Mouse (Mus musculus) adrenal gland, adult 2 months (tissue): ENCODE measurements around the gene Hist1h3h. TPM values are rescaled to one million over a fixed set of nuclear protein-coding genes. Genes with fewer than 3 reads are reported as not detected.

Source experiments
- DNase-seq: peaks from one replicate; pipeline ENCODE4 v3.0.0; 2021
- polyA plus RNA-seq: library from polyadenylated mRNA; depleted of rRNA; stranded (reverse); fragments of >200 nt; gene quantifications from 2 replicates; pipeline ENCODE4 v1.2.3, GENCODE M21; 2012
- total RNA-seq, 2 experiments: library from RNA; stranded (reverse); gene quantifications; 2 replicates each; pipeline ENCODE4 v1.2.3; 2021

Hist1h3h gene
- total and polyA plus RNA-seq, 3 experiments, result 8.7 to 42.1 (median 16.3) TPM

DNA sequence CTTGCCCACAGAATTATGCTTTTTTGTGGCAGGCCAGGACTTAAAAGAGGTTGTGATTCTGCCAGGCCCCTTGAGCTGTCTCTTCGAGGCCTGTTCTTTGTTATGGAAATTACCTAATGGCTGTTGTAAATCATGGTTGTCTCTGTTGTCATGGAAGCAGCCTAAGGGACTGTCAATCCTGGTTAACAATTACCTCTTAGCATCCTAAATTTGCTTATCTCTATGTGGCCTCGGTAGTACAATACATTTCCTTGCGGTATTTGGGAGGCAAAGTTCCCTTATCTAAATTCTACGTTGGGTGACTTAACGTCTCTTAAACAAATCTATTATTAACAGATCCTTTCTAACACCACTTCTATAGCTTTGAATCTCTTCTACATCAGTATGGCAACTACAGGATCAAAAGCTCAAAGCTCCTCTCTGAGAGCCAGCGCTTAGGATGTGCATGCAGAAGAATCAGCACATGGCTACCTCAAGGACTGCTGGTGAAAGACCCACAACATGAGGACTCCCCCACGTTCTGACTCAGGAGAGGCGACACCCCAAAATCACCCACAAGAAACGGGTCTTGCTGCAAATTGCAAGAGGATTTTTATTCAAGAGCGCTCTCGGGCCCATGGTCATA is 10.6 kb downstream of the Hist1h3h start:
- no peak for DNase-seq

GRCm38 (mm10) chr13:21729544-21729943 is 12.1 kb downstream of the Hist1h3h start:
- no peak for DNase-seq

DNA sequence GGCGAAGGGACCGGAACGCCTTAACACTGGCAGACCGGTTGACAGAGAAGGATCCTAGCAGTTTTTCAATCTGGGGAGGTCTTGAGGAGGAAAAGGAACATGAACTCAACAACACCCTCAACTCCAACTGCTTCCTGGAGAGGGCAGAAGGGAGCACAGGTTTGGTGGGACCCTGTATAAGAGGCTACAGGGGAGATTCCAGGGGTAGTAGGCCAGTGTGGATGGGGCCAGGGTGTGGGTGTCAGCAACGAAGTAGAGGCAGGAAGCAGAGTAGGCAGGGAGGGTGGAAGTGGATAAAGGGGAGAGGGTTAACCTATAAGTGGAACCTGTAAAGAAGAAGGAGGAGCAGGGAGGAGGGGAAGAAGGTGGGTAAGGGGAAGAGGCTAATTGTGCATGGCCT is 16.0 kb downstream of the Hist1h3h start:
- no peak for DNase-seq

- DNase-seq, result peak; percentile 82
Measured at GRCm38 (mm10) chr13:21734010-21734905, 16.8 kb downstream of the Hist1h3h start.

DNA sequence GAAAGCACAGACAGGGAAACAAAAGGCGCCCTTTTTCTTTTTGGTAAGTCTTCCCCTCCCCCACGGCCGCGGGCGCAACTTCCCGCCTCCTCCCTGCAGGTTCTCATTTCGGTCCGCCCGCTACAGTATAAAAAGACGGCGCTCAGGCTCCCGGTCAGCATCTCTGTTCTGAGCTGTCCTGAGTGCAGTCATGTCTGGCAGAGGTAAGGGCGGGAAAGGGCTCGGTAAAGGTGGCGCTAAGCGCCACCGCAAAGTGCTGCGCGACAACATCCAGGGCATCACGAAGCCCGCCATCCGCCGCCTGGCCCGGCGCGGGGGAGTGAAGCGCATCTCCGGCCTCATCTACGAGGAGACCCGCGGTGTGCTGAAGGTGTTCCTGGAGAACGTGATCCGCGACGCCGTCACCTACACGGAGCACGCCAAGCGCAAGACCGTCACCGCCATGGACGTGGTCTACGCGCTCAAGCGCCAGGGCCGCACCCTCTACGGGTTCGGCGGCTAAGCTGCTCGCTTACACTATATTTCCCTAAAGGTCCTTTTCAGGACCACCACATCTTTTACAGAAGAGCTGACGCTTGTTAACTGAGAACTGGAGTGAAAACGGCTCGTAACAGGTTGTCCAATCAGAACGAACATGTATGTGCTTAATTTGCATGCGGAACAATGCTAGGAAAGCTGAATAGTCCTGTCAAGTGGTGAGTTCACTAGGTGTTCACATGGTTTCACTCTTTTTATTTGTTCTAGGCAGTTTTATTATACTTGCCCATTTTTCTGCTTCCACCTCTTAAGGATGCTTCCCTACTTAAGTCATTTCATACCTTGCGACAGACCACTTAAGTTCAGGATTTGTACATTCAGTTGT is 17.7 kb downstream of the Hist1h3h start, which contains the start of gene Hist1h4j:
Gene Hist1h4j (plus strand): TSS at position 159 of the 862 bp plus-strand sequence.
- peak; percentile 68 for DNase-seq

DNA sequence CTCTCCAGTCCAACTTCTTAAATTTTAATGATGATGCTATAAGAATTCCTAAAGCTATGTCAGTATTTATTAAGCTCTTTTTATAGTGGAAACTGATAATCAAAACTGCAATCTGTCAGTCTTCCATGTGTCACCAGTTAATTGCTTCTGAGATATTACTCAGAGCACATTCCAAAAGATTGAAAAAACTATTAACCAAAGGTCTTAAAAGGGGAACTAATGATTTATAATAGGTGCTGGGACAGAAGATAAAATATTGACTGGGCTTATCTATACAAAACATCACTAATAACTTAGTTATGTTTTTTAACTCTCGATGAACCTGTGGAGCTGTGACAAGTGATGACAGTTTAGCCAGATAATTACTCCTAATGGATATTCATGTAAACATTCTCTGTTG is 27.5 kb downstream of the Hist1h3h start:
- no peak for DNase-seq

GRCm38 (mm10) chr13:21749387-21750158 is 32.1 kb downstream of the Hist1h3h start:
- no peak for DNase-seq

DNA sequence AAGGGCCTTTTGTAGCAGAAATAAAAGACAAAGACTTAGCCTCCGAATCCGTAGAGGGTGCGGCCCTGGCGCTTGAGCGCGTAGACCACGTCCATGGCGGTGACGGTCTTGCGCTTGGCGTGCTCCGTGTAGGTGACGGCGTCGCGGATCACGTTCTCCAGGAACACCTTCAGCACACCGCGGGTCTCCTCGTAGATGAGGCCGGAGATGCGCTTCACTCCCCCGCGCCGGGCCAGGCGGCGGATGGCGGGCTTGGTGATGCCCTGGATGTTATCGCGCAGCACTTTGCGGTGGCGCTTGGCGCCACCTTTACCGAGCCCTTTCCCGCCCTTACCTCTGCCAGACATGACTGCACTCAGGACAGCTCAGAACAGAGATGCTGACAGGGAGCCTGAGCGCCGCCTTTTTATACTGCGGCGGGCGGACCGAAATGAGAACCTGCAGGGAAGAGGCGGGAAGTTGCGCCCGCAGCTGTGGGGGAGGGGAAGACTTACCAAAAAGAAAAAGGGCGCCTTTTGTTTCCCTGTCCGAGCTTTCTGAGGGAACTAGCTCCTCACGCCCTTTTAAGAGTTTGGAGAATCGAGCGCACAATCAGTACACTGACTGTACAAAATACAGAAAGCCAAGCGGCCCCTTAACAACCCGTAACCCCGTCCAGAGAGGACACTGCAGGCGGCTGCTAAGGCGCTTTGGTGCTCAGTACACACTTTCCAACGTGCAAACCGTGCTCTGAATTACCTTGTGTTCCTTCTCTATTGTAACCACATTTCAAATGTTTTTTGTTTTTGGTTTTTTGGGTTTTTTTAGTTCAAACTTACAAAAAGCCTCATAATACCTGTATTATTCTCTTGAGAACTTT is 32.9 kb downstream of the Hist1h3h start, which contains the start of gene Hist1h4k:
Gene Hist1h4k (minus strand): TSS at position 347 of the 859 bp plus-strand sequence.
- peak; percentile 86 for DNase-seq

GRCm38 (mm10) chr13:21751417-21751816 is 34.0 kb downstream of the Hist1h3h start:
- no peak for DNase-seq

- no peak for DNase-seq
Measured at GRCm38 (mm10) chr13:21751827-21752226, 34.4 kb downstream of the Hist1h3h start.

- no peak for DNase-seq
Measured at GRCm38 (mm10) chr13:21752356-21752755, 34.9 kb downstream of the Hist1h3h start.

GRCm38 (mm10) chr13:21753051-21753523 is 35.6 kb downstream of the Hist1h3h start:
- DNase-seq, result no peak

DNA sequence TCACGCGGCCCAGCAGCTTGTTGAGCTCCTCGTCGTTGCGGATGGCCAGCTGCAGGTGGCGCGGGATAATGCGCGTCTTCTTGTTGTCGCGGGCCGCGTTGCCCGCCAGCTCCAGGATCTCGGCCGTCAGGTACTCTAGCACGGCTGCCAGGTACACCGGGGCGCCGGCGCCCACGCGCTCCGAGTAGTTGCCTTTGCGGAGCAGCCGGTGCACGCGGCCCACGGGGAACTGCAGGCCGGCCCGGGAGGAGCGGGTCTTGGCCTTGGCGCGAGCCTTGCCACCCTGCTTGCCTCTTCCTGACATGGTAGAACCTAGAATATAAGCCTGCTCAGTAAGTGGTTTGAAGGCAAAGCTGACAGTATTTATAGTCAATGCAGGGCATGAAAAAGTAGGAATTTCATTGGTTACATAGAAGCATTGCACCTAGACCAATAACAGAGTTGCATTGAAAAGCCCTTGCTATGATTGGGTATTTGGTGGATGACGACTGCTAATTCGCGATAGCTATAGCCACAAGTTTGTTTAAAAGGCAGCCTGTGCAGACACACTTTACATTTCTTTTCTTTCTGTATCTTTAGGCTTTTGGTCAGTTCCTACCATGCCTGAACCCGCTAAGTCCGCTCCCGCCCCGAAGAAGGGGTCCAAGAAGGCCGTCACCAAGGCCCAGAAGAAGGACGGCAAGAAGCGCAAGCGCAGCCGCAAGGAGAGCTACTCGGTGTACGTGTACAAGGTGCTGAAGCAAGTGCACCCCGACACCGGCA is 36.2 kb downstream of the Hist1h3h start, which contains the start of the genes Hist1h2ak and Hist1h2bn:
Gene Hist1h2ak (minus strand): TSS at position 304 of the 762 bp plus-strand sequence.
Gene Hist1h2bn (plus strand): TSS at position 600 of the 762 bp plus-strand sequence.
- DNase-seq, result peak; percentile 84

DNA sequence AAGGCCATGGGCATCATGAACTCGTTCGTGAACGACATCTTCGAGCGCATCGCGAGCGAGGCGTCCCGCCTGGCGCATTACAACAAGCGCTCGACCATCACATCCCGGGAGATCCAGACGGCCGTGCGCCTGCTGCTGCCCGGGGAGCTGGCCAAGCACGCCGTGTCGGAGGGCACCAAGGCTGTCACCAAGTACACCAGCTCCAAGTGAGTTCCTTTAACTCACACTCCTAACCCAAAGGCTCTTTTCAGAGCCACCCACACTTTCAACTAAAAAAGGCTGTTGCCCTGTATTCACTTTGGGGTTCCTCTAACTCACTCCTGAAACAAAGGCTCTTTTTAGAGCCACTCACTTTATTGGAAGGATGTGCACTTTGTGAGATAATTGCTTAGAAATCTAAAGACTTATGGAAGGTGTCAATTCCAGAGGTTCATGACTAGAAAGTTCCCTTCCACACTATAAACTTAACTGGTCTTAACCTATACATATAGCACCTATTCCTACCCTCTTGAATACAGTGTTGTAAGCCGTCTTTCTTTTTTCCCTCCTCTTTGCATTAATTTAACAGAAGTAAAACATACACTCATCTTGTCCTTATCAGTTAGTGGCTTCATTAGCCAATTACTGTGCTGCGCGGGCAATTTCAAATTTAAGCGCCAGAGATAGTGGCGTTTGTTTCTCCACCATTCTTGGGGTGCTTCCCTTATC is 37.0 kb downstream of the Hist1h3h start:
- DNase-seq, result peak; percentile 25

- DNase-seq, result no peak
Measured at GRCm38 (mm10) chr13:21755707-21756106, 38.2 kb downstream of the Hist1h3h start.
